Mouse (Mus musculus) cerebellum, adult 2 months (tissue): ENCODE data around the gene Baz1a.

Experiments
- CTCF ChIP-seq: fragments of 200-500 bp; IDR thresholded peaks from 2 replicates; pipeline ENCODE4 v1.5.1; 2011; ENCODE audit warnings: low read depth, mild to moderate bottlenecking, control low read depth, low read length, moderate library complexity, borderline replicate concordance; ENCODE audit not compliant: insufficient read depth
- POLR2A ChIP-seq: fragments of 200-500 bp; IDR thresholded peaks from 2 replicates; pipeline ENCODE4 v1.6.1; 2011; ENCODE audit warnings: low read length, control low read depth, borderline replicate concordance; ENCODE audit not compliant: insufficient read depth

- TF ChIP-seq POLR2A (no peak), CTCF (no peak)
Observed at GRCm38 (mm10) chr12:54876879-54877278, 137.3 kb downstream of the Baz1a start.
